Mouse (Mus musculus): ENCODE data around the gene Gm7579. TPM values are rescaled to one million over a fixed set of nuclear protein-coding genes. Genes with fewer than 3 reads are reported as not detected.

Gene Gm7579
- total RNA-seq, 2 experiments from 2014 or later = not detected

Other genes starting within 250 kb of the Gm7579 start
- gene Mob2, start 150.8 kb upstream of the Gm7579 start, total RNA-seq (2015) = 45.3 and 45.9 TPM in 2 replicates
- gene Mob2, start 150.8 kb upstream of the Gm7579 start, total RNA-seq (2017) = 45.9 and 47.1 TPM in 2 replicates
- gene Dusp8, start 116.0 kb upstream of the Gm7579 start, total RNA-seq (2015) = 0.12 TPM in 1 of 2 replicates, not detected in the other
- gene Dusp8, start 116.0 kb upstream of the Gm7579 start, total RNA-seq (2017) = not detected in 2 replicates
- not detected in 2 replicates for gene Gm45618, start 91.1 kb upstream of the Gm7579 start, total RNA-seq (2015)
- not detected in 2 replicates for gene Gm45618, start 91.1 kb upstream of the Gm7579 start, total RNA-seq (2017)
- gene Gm39115, start 75.8 kb upstream of the Gm7579 start, total RNA-seq (2015) = not detected in 2 replicates
- not detected in 2 replicates for gene Gm39115, start 75.8 kb upstream of the Gm7579 start, total RNA-seq (2017)
- gene Gm45337, start 67.3 kb upstream of the Gm7579 start, total RNA-seq (2015) = not detected in 2 replicates
- not detected in 2 replicates for gene Gm45337, start 67.3 kb upstream of the Gm7579 start, total RNA-seq (2017)
- not detected in 2 replicates for gene Gm29735, start 54.7 kb upstream of the Gm7579 start, total RNA-seq (2015)
- not detected in 2 replicates for gene Gm29735, start 54.7 kb upstream of the Gm7579 start, total RNA-seq (2017)
- gene Gm4553, start 46.1 kb upstream of the Gm7579 start, total RNA-seq (2015) = not detected in 2 replicates
- gene Gm4553, start 46.1 kb upstream of the Gm7579 start, total RNA-seq (2017) = not detected in 2 replicates
- gene Krtap5-2, start 35.9 kb upstream of the Gm7579 start, total RNA-seq (2015) = not detected in 2 replicates
- gene Krtap5-2, start 35.9 kb upstream of the Gm7579 start, total RNA-seq (2017) = not detected in 2 replicates
- not detected in 2 replicates for gene Gm10153, start 21.5 kb upstream of the Gm7579 start, total RNA-seq (2015)
- gene Gm10153, start 21.5 kb upstream of the Gm7579 start, total RNA-seq (2017) = not detected in 2 replicates
- not detected in 2 replicates for gene Krtap5-3, start 10.5 kb upstream of the Gm7579 start, total RNA-seq (2015)
- not detected in 2 replicates for gene Krtap5-3, start 10.5 kb upstream of the Gm7579 start, total RNA-seq (2017)
- gene Krtap5-5, start 18.1 kb downstream of the Gm7579 start, total RNA-seq (2015) = not detected in 2 replicates
- gene Krtap5-5, start 18.1 kb downstream of the Gm7579 start, total RNA-seq (2017) = not detected in 2 replicates
- gene Gm40460, start 29.2 kb downstream of the Gm7579 start, total RNA-seq (2015) = not detected in 2 replicates
- gene Gm40460, start 29.2 kb downstream of the Gm7579 start, total RNA-seq (2017) = not detected in 2 replicates
- not detected in 2 replicates for gene Gm2431, start 46.5 kb downstream of the Gm7579 start, total RNA-seq (2015)
- not detected in 2 replicates for gene Gm2431, start 46.5 kb downstream of the Gm7579 start, total RNA-seq (2017)
- not detected in 2 replicates for gene Gm4559, start 62.5 kb downstream of the Gm7579 start, total RNA-seq (2015)
- not detected in 2 replicates for gene Gm4559, start 62.5 kb downstream of the Gm7579 start, total RNA-seq (2017)
- not detected in 2 replicates for gene Krtap5-1, start 85.3 kb downstream of the Gm7579 start, total RNA-seq (2015)
- not detected in 2 replicates for gene Krtap5-1, start 85.3 kb downstream of the Gm7579 start, total RNA-seq (2017)
- not detected in 2 replicates for gene Krtap5-4, start 91.7 kb downstream of the Gm7579 start, total RNA-seq (2015)
- gene Krtap5-4, start 91.7 kb downstream of the Gm7579 start, total RNA-seq (2017) = not detected in 2 replicates
- gene Ifitm10, start 161.9 kb downstream of the Gm7579 start, total RNA-seq (2015) = not detected in 2 replicates
- not detected in 2 replicates for gene Ifitm10, start 161.9 kb downstream of the Gm7579 start, total RNA-seq (2017)
- not detected in 2 replicates for gene Gm49369, start 170.8 kb downstream of the Gm7579 start, total RNA-seq (2015)
- 25.2 and 59.0 TPM in 2 replicates for gene Gm49369, start 170.8 kb downstream of the Gm7579 start, total RNA-seq (2017)
- gene Ctsd, start 176.2 kb downstream of the Gm7579 start, total RNA-seq (2015) = 115 and 133 TPM in 2 replicates
- 129 and 170 TPM in 2 replicates for gene Ctsd, start 176.2 kb downstream of the Gm7579 start, total RNA-seq (2017)
- not detected in 2 replicates for gene Syt8, start 223.0 kb downstream of the Gm7579 start, total RNA-seq (2015)
- not detected in 2 replicates for gene Syt8, start 223.0 kb downstream of the Gm7579 start, total RNA-seq (2017)
- gene Tnni2, start 229.9 kb downstream of the Gm7579 start, total RNA-seq (2015) = 6.0 and 8.0 TPM in 2 replicates
- gene Tnni2, start 229.9 kb downstream of the Gm7579 start, total RNA-seq (2017) = 2.4 and 7.7 TPM in 2 replicates
- gene Lsp1, start 248.9 kb downstream of the Gm7579 start, total RNA-seq (2015) = 45.9 and 75.5 TPM in 2 replicates
- gene Lsp1, start 248.9 kb downstream of the Gm7579 start, total RNA-seq (2017) = 65.5 and 67.5 TPM in 2 replicates